Mouse (Mus musculus) myocyte (in vitro differentiated cells): ENCODE results near the gene Gm10142.
"Not testable (repeated sequence)": the region's sequence is repeated elsewhere in the genome, so short reads cannot be mapped to it uniquely, and the experiment has no call there.

ENCODE experiments used
- CEBPB ChIP-seq: IDR thresholded peaks from 2 replicates; pipeline ENCODE4 v1.6.1; 2011; ENCODE audit warnings: mild to moderate bottlenecking, moderate library complexity; ENCODE audit not compliant: poor library complexity, insufficient read depth, severe bottlenecking
- MAX ChIP-seq: IDR thresholded peaks from one replicate; pipeline ENCODE4 v1.6.1; 2011; ENCODE audit warnings: low read depth, mild to moderate bottlenecking, control low read depth
- MYOD1 ChIP-seq, 3 experiments: IDR thresholded peaks; one replicate each; pipeline ENCODE4 v1.6.1; 2011; ENCODE audit warnings: control low read depth in 2 of 3, low read depth in 2 of 3, mild to moderate bottlenecking in 2 of 3, moderate library complexity in 1 of 3; ENCODE audit not compliant: insufficient read length in 2 of 3, control insufficient read depth in 1 of 3
- MYOG ChIP-seq, 3 experiments: IDR thresholded peaks; one replicate each; pipeline ENCODE4 v1.6.1; 2011; ENCODE audit warnings: control low read depth in 2 of 3, low read depth in 2 of 3, mild to moderate bottlenecking in 2 of 3; ENCODE audit not compliant: insufficient read length in 2 of 3, control insufficient read depth in 1 of 3, insufficient read depth in 1 of 3
- POLR2A ChIP-seq: IDR thresholded peaks from one replicate; pipeline ENCODE4 v1.6.1; 2011; ENCODE audit warnings: low read depth, mild to moderate bottlenecking, control low read depth, moderate library complexity; ENCODE audit not compliant: insufficient read length
- POLR2AphosphoS2 ChIP-seq: IDR thresholded peaks from one replicate; pipeline ENCODE4 v1.6.1; 2011; ENCODE audit warnings: low read depth, control low read depth; ENCODE audit not compliant: insufficient read length
- TCF12 ChIP-seq: IDR thresholded peaks from one replicate; pipeline ENCODE4 v1.6.1; 2011; ENCODE audit warnings: mild to moderate bottlenecking, control low read depth; ENCODE audit not compliant: poor library complexity, insufficient read depth, severe bottlenecking
- TCF3 ChIP-seq: IDR thresholded peaks from one replicate; pipeline ENCODE4 v1.6.1; 2011; ENCODE audit warnings: low read depth, control low read depth; ENCODE audit not compliant: insufficient read length
- USF1 ChIP-seq: IDR thresholded peaks from one replicate; pipeline ENCODE4 v1.6.1; 2011; ENCODE audit warnings: low read depth, mild to moderate bottlenecking, control low read depth, moderate library complexity

DNA sequence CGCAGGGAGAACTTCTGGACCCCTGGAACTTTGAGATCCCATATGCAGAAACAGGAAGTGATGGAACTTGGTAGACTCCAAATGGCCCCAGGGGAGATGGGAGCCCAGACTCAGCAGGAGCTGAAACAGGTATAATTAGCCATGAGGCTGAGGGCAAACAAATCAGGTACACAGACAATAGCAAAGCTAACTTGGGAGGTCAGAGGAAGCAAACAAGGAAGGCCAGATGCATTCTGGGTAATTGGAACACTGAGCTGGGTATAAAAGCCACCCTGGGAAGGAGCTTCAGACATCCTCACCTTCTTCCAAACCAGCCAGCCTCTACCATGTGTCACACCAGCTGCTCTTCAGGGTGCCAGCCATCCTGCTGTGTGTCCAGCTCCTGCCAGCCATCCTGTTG is 4.7 kb downstream of the Gm10142 start, which contains the start of gene Krtap12-1:
- TF ChIP-seq MYOD1 (IDR thresholded peaks at IDR 0.05; ENCODE audit: control insufficient read depth in 1 of 3, insufficient read length in 2 of 3, low read depth in 2 of 3); POLR2A; POLR2AphosphoS2; MAX; MYOG (IDR thresholded peaks at IDR 0.05; ENCODE audit: control insufficient read depth in 1 of 3, insufficient read depth in 1 of 3, insufficient read length in 2 of 3, low read depth in 2 of 3); CEBPB; TCF3; USF1; TCF12: not testable (repeated sequence)
